9 mouse cellular contexts compared by ENCODE assay signal in the genomic region with DNA sequence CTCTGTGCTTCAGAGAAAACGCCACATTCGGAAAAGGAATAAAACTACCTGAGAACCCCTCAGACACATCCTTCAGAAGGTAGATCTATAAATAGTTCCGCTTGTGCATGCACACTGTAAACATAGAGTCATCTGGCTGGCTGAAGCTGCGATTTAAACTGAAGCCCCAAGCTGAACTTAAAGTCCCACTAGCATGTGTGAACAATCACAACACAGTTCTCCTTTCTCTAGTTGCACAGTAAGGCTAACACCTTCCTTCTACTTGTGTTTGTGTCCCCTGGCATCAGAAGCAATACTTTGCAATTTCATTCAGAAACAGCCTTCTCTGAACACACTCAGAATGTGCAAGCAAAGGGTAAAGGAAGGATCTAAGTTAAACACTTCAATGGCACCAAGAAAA.
A peak's percentile ranks its signal among the peaks of the same experiment; 100 is the strongest.
DNase-seq lines count a peak whose midpoint lies in the region; ATAC-seq lines count a peak whose summit lies in the region.
"Had no signal": no experiment of that assay in that cellular context is flagged by ENCODE, and none has a peak within 500 bp of the region (broad histone marks: within the 10 kb centered on the region; RNA-seq: fewer than 3 reads in every experiment).

No protein-coding gene starts in this region.

- no peak overlapping the region for H3K9ac ChIP-seq in kidney, embryonic 16.5 days (replicated peaks; ENCODE audit: low read length)
- no peak overlapping the region for H3K9ac ChIP-seq in embryonic facial prominence, embryonic 15.5 days
- peak overlapping the region; percentile 43 for H3K9ac ChIP-seq in hindbrain, embryonic 16.5 days (ENCODE audit: low read depth, low read length)
- no peak overlapping the region for H3K9ac ChIP-seq in neural tube, embryonic 14.5 days (replicated peaks; ENCODE audit: low read depth, low read length)

- WGBS in kidney, embryonic 16.5 days = 43% methylated on average over 4 of the region's 4 CpGs
- 40% methylated on average over 4 of the region's 4 CpGs for WGBS in embryonic facial prominence, embryonic 15.5 days
- WGBS in hindbrain, embryonic 16.5 days = 48% methylated on average over 4 of the region's 4 CpGs
- 44% methylated on average over 4 of the region's 4 CpGs for WGBS in neural tube, embryonic 14.5 days

- ATAC-seq in kidney, embryonic 16.5 days (ENCODE audit: low FRiP score, low TSS enrichment) = no peak
- ATAC-seq in embryonic facial prominence, embryonic 15.5 days (ENCODE audit: insufficient number of reproducible peaks, low FRiP score, low TSS enrichment, low read depth) = no peak
- ATAC-seq in hindbrain, embryonic 16.5 days = no peak
- no peak for ATAC-seq in neural tube, embryonic 14.5 days (ENCODE audit: low read depth)

- H3K9me3 ChIP-seq in kidney, embryonic 16.5 days (ENCODE audit: low read length) = no peaks in the 10 kb centered on the region
- no peaks in the 10 kb centered on the region for H3K9me3 ChIP-seq in embryonic facial prominence, embryonic 15.5 days (replicated peaks)
- H3K9me3 ChIP-seq in hindbrain, embryonic 16.5 days (ENCODE audit: control insufficient read depth, low read length) = no peaks in the 10 kb centered on the region
- H3K9me3 ChIP-seq in neural tube, embryonic 14.5 days (ENCODE audit: control insufficient read depth, low read length) = no peaks in the 10 kb centered on the region
- H3K9me3 ChIP-seq: megakaryocyte, embryonic 14.5 days had no signal

- peak overlapping the region; percentile 38 for H3K4me2 ChIP-seq in kidney, embryonic 16.5 days (replicated peaks; ENCODE audit: low read depth, low read length)
- peak overlapping the region; percentile 26 for H3K4me2 ChIP-seq in embryonic facial prominence, embryonic 15.5 days (replicated peaks)
- peak overlapping the region; percentile 55 for H3K4me2 ChIP-seq in hindbrain, embryonic 16.5 days (ENCODE audit: low read length)
- H3K4me2 ChIP-seq in neural tube, embryonic 14.5 days (ENCODE audit: low read depth, low read length) = peak overlapping the region; percentile 43

- no peaks in the 10 kb centered on the region for H3K36me3 ChIP-seq in kidney, embryonic 16.5 days (ENCODE audit: insufficient read depth, low read length)
- no peaks in the 10 kb centered on the region for H3K36me3 ChIP-seq in embryonic facial prominence, embryonic 15.5 days
- no peaks in the 10 kb centered on the region for H3K36me3 ChIP-seq in hindbrain, embryonic 16.5 days (ENCODE audit: control insufficient read depth, insufficient read depth, low read length)
- H3K36me3 ChIP-seq in neural tube, embryonic 14.5 days (ENCODE audit: control insufficient read depth, insufficient read depth, low read length) = no peaks in the 10 kb centered on the region

- H3K27me3 ChIP-seq in kidney, embryonic 16.5 days (ENCODE audit: insufficient read depth, low read length) = no peaks in the 10 kb centered on the region
- no peaks in the 10 kb centered on the region for H3K27me3 ChIP-seq in embryonic facial prominence, embryonic 15.5 days
- no peaks in the 10 kb centered on the region for H3K27me3 ChIP-seq in hindbrain, embryonic 16.5 days (replicated peaks; ENCODE audit: control insufficient read depth, insufficient read depth, low read length)
- no peaks in the 10 kb centered on the region for H3K27me3 ChIP-seq in neural tube, embryonic 14.5 days (ENCODE audit: control insufficient read depth, insufficient read depth, low read length)
- H3K27me3 ChIP-seq: megakaryocyte, embryonic 14.5 days had no signal

- peak overlapping the region; percentile 74; the same call in 1 of the 2 replicates for H3K27ac ChIP-seq in kidney, embryonic 16.5 days (ENCODE audit: low read length)
- 0 out of 2 replicates have a peak overlapping the region, but pooled peaks have one; percentile 6 for H3K27ac ChIP-seq in embryonic facial prominence, embryonic 15.5 days (replicated peaks)
- H3K27ac ChIP-seq in hindbrain, embryonic 16.5 days (ENCODE audit: low read depth, low read length) = peak overlapping the region; percentile 75
- H3K27ac ChIP-seq in neural tube, embryonic 14.5 days (ENCODE audit: low read depth, low read length) = no peak overlapping the region

- peaks cover 10% of the 10 kb centered on the region; the same call in 1 of the 2 replicates for H3K4me1 ChIP-seq in kidney, embryonic 16.5 days (ENCODE audit: insufficient read depth, low read length)
- H3K4me1 ChIP-seq in embryonic facial prominence, embryonic 15.5 days = peaks cover 12% of the 10 kb centered on the region; the same call in 1 of the 2 replicates
- H3K4me1 ChIP-seq in hindbrain, embryonic 16.5 days (ENCODE audit: control insufficient read depth, insufficient read depth, low read depth, low read length) = peaks cover 3% of the 10 kb centered on the region
- peaks cover 13% of the 10 kb centered on the region; the same call in 1 of the 2 replicates for H3K4me1 ChIP-seq in neural tube, embryonic 14.5 days (ENCODE audit: control insufficient read depth, insufficient read depth, low read length)

- no peak for DNase-seq in kidney, adult 8-10 months
- no peak for DNase-seq in layer of hippocampus, adult 18-20 months (ENCODE audit: low spot score in 2 of 2)
- DNase-seq in thymus, postnatal 14 days = no peak
- DNase-seq in kidney, postnatal 4 days = no peak

- peak overlapping the region; percentile 20 for H3K4me3 ChIP-seq in kidney, embryonic 16.5 days (ENCODE audit: low read length)
- peak overlapping the region; percentile 18 for H3K4me3 ChIP-seq in embryonic facial prominence, embryonic 15.5 days (replicated peaks)
- peak overlapping the region; percentile 37 for H3K4me3 ChIP-seq in hindbrain, embryonic 16.5 days (ENCODE audit: low read length)
- peak overlapping the region; percentile 6 for H3K4me3 ChIP-seq in neural tube, embryonic 14.5 days (ENCODE audit: low read depth, low read length)
- H3K4me3 ChIP-seq: megakaryocyte, embryonic 14.5 days had no signal
